Mouse (Mus musculus) limb, embryonic 13.5 days (tissue): ENCODE data around the gene Krtap5-5. TPM values are rescaled to one million over a fixed set of nuclear protein-coding genes. Genes with fewer than 3 reads are reported as not detected.

Source experiments
- ATAC-seq: fragments of 200-750 bp; cut with Nextera tagmentation; 2 replicates; pipeline ENCODE4 v1.8.0; 2017; ENCODE audit warnings: low read depth, moderate number of reproducible peaks, moderate TSS enrichment; ENCODE audit not compliant: low FRiP score
- H3K27ac ChIP-seq: fragments of 300-500 bp; sonication (generic); 2 replicates; pipeline ENCODE4 v1.5.1; 2015; ENCODE audit warnings: inconsistent platforms, mild to moderate bottlenecking, moderate library complexity
- H3K27me3 ChIP-seq: fragments of 300-500 bp; sonication (generic); 2 replicates; pipeline ENCODE4 v1.6.1; 2015; ENCODE audit warnings: mild to moderate bottlenecking, inconsistent platforms
- H3K36me3 ChIP-seq: fragments of 300-500 bp; sonication (generic); 2 replicates; pipeline ENCODE4 v1.6.1; 2015; ENCODE audit warnings: inconsistent platforms, mild to moderate bottlenecking, moderate library complexity
- H3K4me1 ChIP-seq: fragments of 300-500 bp; sonication (generic); 2 replicates; pipeline ENCODE4 v1.6.1; 2015; ENCODE audit warnings: inconsistent platforms
- H3K4me2 ChIP-seq: fragments of 300-500 bp; sonication (generic); replicated peaks from 2 replicates; pipeline ENCODE4 v1.6.1; 2015; ENCODE audit warnings: inconsistent platforms, mild to moderate bottlenecking, moderate library complexity
- H3K4me3 ChIP-seq: fragments of 300-500 bp; sonication (generic); 2 replicates; pipeline ENCODE4 v1.5.1; 2015; ENCODE audit warnings: moderate library complexity, mild to moderate bottlenecking, inconsistent platforms
- H3K9ac ChIP-seq: fragments of 300-500 bp; sonication (generic); 2 replicates; pipeline ENCODE4 v1.6.1; 2015; ENCODE audit warnings: mild to moderate bottlenecking, inconsistent platforms
- H3K9me3 ChIP-seq: fragments of 300-500 bp; sonication (generic); 2 replicates; pipeline ENCODE4 v1.6.1; 2016; ENCODE audit warnings: inconsistent platforms
- WGBS: fragments of 180-500 bp; shearing (Covaris S2); methylation state at CpG from one replicate; pipeline ENCODE4 v1.1.7; 2015; 5-methylcytosine and 5-hydroxymethylcytosine counted together
- polyA plus RNA-seq: library from polyadenylated mRNA; unstranded; fragments of >200 nt; fragmentation: Nextera tagmentation; extraction: Ambion mirVana; gene quantifications from 2 replicates; pipeline ENCODE4 v1.2.1, GENCODE M21; 2015

Krtap5-5 gene
- polyA plus RNA-seq, 1 experiment from 2014 or later: not detected

DNA sequence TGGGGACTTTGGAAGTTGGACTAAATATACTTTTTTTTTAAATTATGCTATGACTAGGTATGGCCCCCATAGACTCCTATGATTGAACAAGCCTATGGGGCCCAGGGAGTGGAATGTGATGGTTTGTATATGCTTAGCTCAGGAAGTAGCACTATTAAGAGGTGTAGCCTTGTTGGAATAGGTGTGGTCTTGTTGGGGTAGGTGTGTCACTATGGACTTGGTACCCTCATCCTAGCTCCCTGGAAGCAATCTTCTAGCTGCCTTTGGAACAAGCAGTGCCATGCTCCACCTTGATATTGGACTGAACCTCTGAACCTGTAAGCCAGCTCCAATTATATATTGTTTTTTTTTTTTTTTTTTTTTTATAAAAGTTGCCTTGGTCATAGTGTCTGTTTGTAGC is 24.3 kb downstream of the Krtap5-5 start:
- H3K27ac ChIP-seq: no peak overlapping the region
- no peak overlapping the region for H3K9ac ChIP-seq
- H3K27me3 ChIP-seq: peaks cover 3% of the 10 kb centered on the region; the same call in 1 of the 2 replicates
- no peak overlapping the region for H3K4me3 ChIP-seq
- H3K9me3 ChIP-seq: no peaks in the 10 kb centered on the region
- H3K36me3 ChIP-seq: no peaks in the 10 kb centered on the region
- no peak overlapping the region for H3K4me2 ChIP-seq
- ATAC-seq: no peak
- H3K4me1 ChIP-seq: no peaks in the 10 kb centered on the region

DNA sequence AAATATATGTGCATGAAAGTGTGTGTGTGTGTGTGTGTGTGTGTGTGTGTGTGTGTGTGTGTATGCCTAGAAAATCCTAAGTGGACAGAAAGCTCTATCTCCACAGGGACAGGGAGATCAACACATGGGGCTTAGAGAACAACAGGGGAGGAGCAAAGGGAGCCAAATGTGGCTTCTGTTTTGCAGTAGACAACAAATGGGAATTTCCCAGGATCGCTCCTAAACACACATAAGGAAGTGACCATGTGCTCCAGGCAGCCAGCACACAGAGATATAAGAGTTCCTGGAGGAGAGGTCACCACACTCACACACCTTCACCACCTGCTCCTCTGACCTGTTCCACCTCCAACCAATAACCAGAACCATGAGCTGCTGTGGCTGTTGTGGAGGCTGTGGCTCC is 28.7 kb downstream of the Krtap5-5 start, which contains the start of gene Krtap5-3:
Gene Krtap5-3 (plus strand): TSS at position 301 of the 400 bp plus-strand sequence.
- Histone ChIP-seq H3K27ac (no peak within 1 kb of the TSS), H3K27me3 (peaks cover 3% of the 10 kb centered on the region; the same call in 1 of the 2 replicates), H3K4me3 (no peak within 1 kb of the TSS), H3K9me3 (no peaks in the 10 kb centered on the region), H3K9ac (no peak within 1 kb of the TSS), H3K36me3 (no peaks in the 10 kb centered on the region), H3K4me1 (no peaks in the 10 kb centered on the region), H3K4me2 (no peak within 1 kb of the TSS)
- no peak for ATAC-seq
- WGBS: 27% methylated on average over 1 of the region's 1 CpGs

GRCm38 (mm10) chr7:142198748-142199147 is 31.0 kb downstream of the Krtap5-5 start:
- no peak for ATAC-seq
- H3K9me3 ChIP-seq: no peaks in the 10 kb centered on the region
- WGBS: 77% methylated on average over 2 of the region's 2 CpGs

GRCm38 (mm10) chr7:142190289-142190688 is 39.5 kb downstream of the Krtap5-5 start, which contains the start of gene Gm10153:
Gene Gm10153, minus strand, starts transcription at chr7:142190389.
- 41% methylated on average over 2 of the region's 2 CpGs for WGBS
- Histone ChIP-seq H3K4me3 (no peak within 1 kb of the TSS), H3K9ac (no peak within 1 kb of the TSS), H3K4me2 (no peak within 1 kb of the TSS), H3K9me3 (no peaks in the 10 kb centered on the region), H3K27ac (no peak within 1 kb of the TSS), H3K36me3 (no peaks in the 10 kb centered on the region), H3K4me1 (no peaks in the 10 kb centered on the region), H3K27me3 (no peaks in the 10 kb centered on the region)
- no peak for ATAC-seq

More at GRCm38 (mm10) chr7:142198748-142199147, 31.0 kb downstream of the Krtap5-5 start:
- Histone ChIP-seq H3K9ac (no peak overlapping the region), H3K4me2 (no peak overlapping the region), H3K36me3 (no peaks in the 10 kb centered on the region), H3K4me1 (no peaks in the 10 kb centered on the region), H3K27me3 (peaks cover 3% of the 10 kb centered on the region; the same call in 1 of the 2 replicates), H3K4me3 (no peak overlapping the region), H3K27ac (no peak overlapping the region)

- Histone ChIP-seq H3K9ac (no peak overlapping the region), H3K27ac (no peak overlapping the region), H3K4me2 (no peak overlapping the region), H3K4me3 (no peak overlapping the region), H3K27me3 (no peaks in the 10 kb centered on the region), H3K4me1 (no peaks in the 10 kb centered on the region), H3K36me3 (no peaks in the 10 kb centered on the region), H3K9me3 (no peaks in the 10 kb centered on the region)
- ATAC-seq: no peak
- WGBS: 74% methylated on average over 2 of the region's 2 CpGs
Measured at GRCm38 (mm10) chr7:142188156-142188555, 41.6 kb downstream of the Krtap5-5 start.

DNA sequence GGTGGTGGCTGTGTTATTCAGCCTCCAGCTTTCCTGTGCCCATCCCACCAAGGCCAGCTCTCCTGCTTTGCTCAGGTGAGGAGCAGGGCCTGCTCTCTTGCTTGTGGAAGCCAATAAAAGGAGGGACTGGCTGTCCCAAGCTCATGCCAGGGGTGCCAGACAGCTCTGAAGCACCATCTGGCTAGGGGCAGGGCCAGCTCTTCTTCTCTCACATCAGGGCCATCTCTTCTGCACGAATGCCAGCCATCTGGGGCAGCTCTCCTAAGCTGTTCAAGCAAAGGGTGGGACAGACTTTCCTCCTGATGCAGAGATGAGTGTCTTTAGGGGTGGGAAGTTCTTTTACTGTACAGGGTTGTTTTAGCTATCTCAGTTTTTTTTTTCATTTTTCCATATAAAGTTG is 48.8 kb downstream of the Krtap5-5 start:
- WGBS: 47% methylated on average over 1 of the region's 1 CpGs
- 0 out of 2 replicates have a peak, but pooled peaks cover 5% of the 10 kb centered on the region for H3K27me3 ChIP-seq
- no peak for ATAC-seq
- H3K4me2 ChIP-seq: no peak overlapping the region
- H3K27ac ChIP-seq: no peak overlapping the region
- H3K36me3 ChIP-seq: no peaks in the 10 kb centered on the region
- no peak overlapping the region for H3K4me3 ChIP-seq
- H3K4me1 ChIP-seq: no peaks in the 10 kb centered on the region
- H3K9me3 ChIP-seq: no peaks in the 10 kb centered on the region
- no peak overlapping the region for H3K9ac ChIP-seq

Other genes starting within 250 kb of the Krtap5-5 start
- 70.7 and 71.4 TPM in 2 replicates for gene Mob2, start 168.9 kb downstream of the Krtap5-5 start, polyA plus RNA-seq
- gene Dusp8, start 134.1 kb downstream of the Krtap5-5 start, polyA plus RNA-seq: 2.3 and 2.7 TPM in 2 replicates
- not detected in 2 replicates for gene Gm45618, start 109.2 kb downstream of the Krtap5-5 start, polyA plus RNA-seq
- gene Gm39115, start 93.9 kb downstream of the Krtap5-5 start, polyA plus RNA-seq: not detected in 2 replicates
- gene Gm45337, start 85.4 kb downstream of the Krtap5-5 start, polyA plus RNA-seq: not detected in 2 replicates
- gene Gm29735, start 72.9 kb downstream of the Krtap5-5 start, polyA plus RNA-seq: not detected in 2 replicates
- not detected in 2 replicates for gene Gm4553, start 64.2 kb downstream of the Krtap5-5 start, polyA plus RNA-seq
- not detected in 2 replicates for gene Krtap5-2, start 54.0 kb downstream of the Krtap5-5 start, polyA plus RNA-seq
- not detected in 2 replicates for gene Gm10153, start 39.6 kb downstream of the Krtap5-5 start, polyA plus RNA-seq
- not detected in 2 replicates for gene Krtap5-3, start 28.6 kb downstream of the Krtap5-5 start, polyA plus RNA-seq
- gene Gm7579, start 18.1 kb downstream of the Krtap5-5 start, polyA plus RNA-seq: not detected in 2 replicates
- gene Gm40460, start 11.1 kb upstream of the Krtap5-5 start, polyA plus RNA-seq: not detected in 2 replicates
- not detected in 2 replicates for gene Gm2431, start 28.4 kb upstream of the Krtap5-5 start, polyA plus RNA-seq
- gene Gm4559, start 44.4 kb upstream of the Krtap5-5 start, polyA plus RNA-seq: not detected in 2 replicates
- gene Krtap5-1, start 67.1 kb upstream of the Krtap5-5 start, polyA plus RNA-seq: not detected in 2 replicates
- gene Krtap5-4, start 73.6 kb upstream of the Krtap5-5 start, polyA plus RNA-seq: not detected in 2 replicates
- 1.1 and 1.5 TPM in 2 replicates for gene Ifitm10, start 143.8 kb upstream of the Krtap5-5 start, polyA plus RNA-seq
- gene Gm49369, start 152.7 kb upstream of the Krtap5-5 start, polyA plus RNA-seq: not detected in 2 replicates
- gene Ctsd, start 158.1 kb upstream of the Krtap5-5 start, polyA plus RNA-seq: 228 and 241 TPM in 2 replicates
- 1.2 and 1.4 TPM in 2 replicates for gene Syt8, start 204.9 kb upstream of the Krtap5-5 start, polyA plus RNA-seq
- gene Tnni2, start 211.8 kb upstream of the Krtap5-5 start, polyA plus RNA-seq: 45.2 and 47.5 TPM in 2 replicates
- 46.3 and 49.8 TPM in 2 replicates for gene Lsp1, start 230.8 kb upstream of the Krtap5-5 start, polyA plus RNA-seq